Mouse (Mus musculus) olfactory bulb, adult 2 months (tissue): Measurements from ENCODE around the gene Sh2d5.

Experiments used
- CTCF ChIP-seq: fragments of 200-500 bp; IDR thresholded peaks from 2 replicates; pipeline ENCODE4 v1.5.1; 2012; ENCODE audit warnings: low read depth, mild to moderate bottlenecking, low read length, moderate library complexity; ENCODE audit not compliant: insufficient read depth
- POLR2A ChIP-seq: fragments of 200-500 bp; IDR thresholded peaks from 2 replicates; pipeline ENCODE4 v1.6.1; 2012; ENCODE audit warnings: mild to moderate bottlenecking, low read depth, low read length, moderate library complexity; ENCODE audit not compliant: insufficient read depth

DNA sequence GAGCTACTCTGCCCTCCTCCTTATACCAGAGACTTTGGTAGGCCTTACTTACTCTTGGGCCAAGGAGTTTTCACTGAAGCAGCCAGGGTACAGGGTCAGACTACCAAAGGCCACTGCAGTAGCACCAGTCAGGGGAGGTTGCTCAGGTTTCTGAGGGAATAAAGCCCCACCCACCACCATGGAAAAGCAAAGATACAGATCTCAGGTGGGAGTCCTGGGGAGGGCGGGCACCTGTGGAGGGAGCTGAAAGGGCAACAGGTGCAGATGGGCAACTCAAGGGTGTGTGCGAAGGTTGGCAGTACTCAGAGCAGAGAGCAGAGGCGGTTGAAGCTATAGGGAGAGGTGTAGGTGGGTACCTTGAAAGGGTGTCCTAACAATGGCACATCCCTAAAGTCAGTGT is 52.8 kb downstream of the Sh2d5 start:
- TF ChIP-seq CTCF (no peak), POLR2A (no peak)
